Mouse (Mus musculus) myocyte (in vitro differentiated cells): ENCODE results near the gene Olr1. TPM values are rescaled to one million over a fixed set of nuclear protein-coding genes. Genes with fewer than 3 reads are reported as not detected.
A peak's percentile ranks its signal among the peaks of the same experiment; 100 is the strongest.

Experiments
- H3K27me3 ChIP-seq: one replicate; pipeline ENCODE4 v1.6.1; 2011; ENCODE audit not compliant: control insufficient read depth, insufficient read depth, insufficient read length
- H3K36me3 ChIP-seq: one replicate; pipeline ENCODE4 v1.6.1; 2011; ENCODE audit not compliant: control insufficient read depth, insufficient read depth
- H3K4me2 ChIP-seq: one replicate; pipeline ENCODE4 v1.6.1; 2011; ENCODE audit warnings: low read depth, control low read depth
- H3K4me3 ChIP-seq: one replicate; pipeline ENCODE4 v1.5.1; 2011; ENCODE audit warnings: mild to moderate bottlenecking, control low read depth, moderate library complexity
- H3K79me2 ChIP-seq: one replicate; pipeline ENCODE4 v1.6.1; 2011; ENCODE audit not compliant: control insufficient read depth, insufficient read depth
- H3ac ChIP-seq: one replicate; pipeline ENCODE4 v1.6.1; 2011; ENCODE audit not compliant: control insufficient read depth, insufficient read length
- CEBPB ChIP-seq: IDR thresholded peaks from 2 replicates; pipeline ENCODE4 v1.6.1; 2011; ENCODE audit warnings: mild to moderate bottlenecking, moderate library complexity; ENCODE audit not compliant: poor library complexity, insufficient read depth, severe bottlenecking
- E2F4 ChIP-seq: IDR thresholded peaks from one replicate; pipeline ENCODE4 v1.6.1; 2011; ENCODE audit warnings: mild to moderate bottlenecking, control low read depth, moderate library complexity; ENCODE audit not compliant: insufficient read depth
- MAX ChIP-seq: IDR thresholded peaks from one replicate; pipeline ENCODE4 v1.6.1; 2011; ENCODE audit warnings: low read depth, mild to moderate bottlenecking, control low read depth
- MYOD1 ChIP-seq, 3 experiments: IDR thresholded peaks; one replicate each; pipeline ENCODE4 v1.6.1; 2011; ENCODE audit warnings: control low read depth in 2 of 3, low read depth in 2 of 3, mild to moderate bottlenecking in 2 of 3, moderate library complexity in 1 of 3; ENCODE audit not compliant: insufficient read length in 2 of 3, control insufficient read depth in 1 of 3
- MYOG ChIP-seq, 3 experiments: IDR thresholded peaks; one replicate each; pipeline ENCODE4 v1.6.1; 2011; ENCODE audit warnings: control low read depth in 2 of 3, low read depth in 2 of 3, mild to moderate bottlenecking in 2 of 3; ENCODE audit not compliant: insufficient read length in 2 of 3, control insufficient read depth in 1 of 3, insufficient read depth in 1 of 3
- POLR2A ChIP-seq: IDR thresholded peaks from one replicate; pipeline ENCODE4 v1.6.1; 2011; ENCODE audit warnings: low read depth, mild to moderate bottlenecking, control low read depth, moderate library complexity; ENCODE audit not compliant: insufficient read length
- POLR2AphosphoS2 ChIP-seq: IDR thresholded peaks from one replicate; pipeline ENCODE4 v1.6.1; 2011; ENCODE audit warnings: low read depth, control low read depth; ENCODE audit not compliant: insufficient read length
- REST ChIP-seq: IDR thresholded peaks from one replicate; pipeline ENCODE4 v1.6.1; 2011; ENCODE audit warnings: mild to moderate bottlenecking, control low read depth, moderate library complexity; ENCODE audit not compliant: insufficient read depth, insufficient read length
- SRF ChIP-seq: IDR thresholded peaks from one replicate; pipeline ENCODE4 v1.6.1; 2011; ENCODE audit warnings: low read depth; ENCODE audit not compliant: control insufficient read depth, insufficient read length
- TCF12 ChIP-seq: IDR thresholded peaks from one replicate; pipeline ENCODE4 v1.6.1; 2011; ENCODE audit warnings: mild to moderate bottlenecking, control low read depth; ENCODE audit not compliant: poor library complexity, insufficient read depth, severe bottlenecking
- TCF3 ChIP-seq: IDR thresholded peaks from one replicate; pipeline ENCODE4 v1.6.1; 2011; ENCODE audit warnings: low read depth, control low read depth; ENCODE audit not compliant: insufficient read length
- USF1 ChIP-seq: IDR thresholded peaks from one replicate; pipeline ENCODE4 v1.6.1; 2011; ENCODE audit warnings: low read depth, mild to moderate bottlenecking, control low read depth, moderate library complexity
- polyA plus RNA-seq: library from polyadenylated mRNA; unstranded; fragments of >200 nt; fragmentation: generic; extraction: Trizol; gene quantifications from one replicate; pipeline ENCODE4 v1.2.1, GENCODE M21; 2012; ENCODE audit warnings: missing spikeins

Olr1 gene
- polyA plus RNA-seq, 1 experiment = 0.11 TPM

GRCm38 (mm10) chr6:129532942-129533860 lies 26.2 kb upstream of the Olr1 start, which contains the start of gene Gabarapl1:
Gene Gabarapl1, plus strand, starts transcription at chr6:129533160.
- TF ChIP-seq POLR2A (peak; percentile 33), MYOD1 (IDR thresholded peaks at IDR 0.05; ENCODE audit: control insufficient read depth in 1 of 3, insufficient read length in 2 of 3, low read depth in 2 of 3) (no peak)
- H3K36me3 ChIP-seq = peaks cover 9% of the 10 kb centered on the region

GRCm38 (mm10) chr6:129532556-129532941 lies 25.6 kb upstream of the Olr1 start:
- H3K4me3 ChIP-seq = peak overlapping the region; percentile 95
- H3K4me2 ChIP-seq = peak overlapping the region; percentile 73
- H3ac ChIP-seq = no peak overlapping the region
- H3K79me2 ChIP-seq = peaks cover 42% of the 10 kb centered on the region
- H3K27me3 ChIP-seq = no peaks in the 10 kb centered on the region
- H3K36me3 ChIP-seq = peaks cover 4% of the 10 kb centered on the region
- TF ChIP-seq REST (no peak), POLR2AphosphoS2 (no peak), TCF3 (no peak), MYOG (IDR thresholded peaks at IDR 0.05; ENCODE audit: control insufficient read depth in 1 of 3, insufficient read depth in 1 of 3, insufficient read length in 2 of 3, low read depth in 2 of 3) (no peak), MYOD1 (IDR thresholded peaks at IDR 0.05; ENCODE audit: control insufficient read depth in 1 of 3, insufficient read length in 2 of 3, low read depth in 2 of 3) (no peak), SRF (no peak), MAX (no peak), CEBPB (no peak), POLR2A (no peak), USF1 (no peak), TCF12 (no peak), E2F4 (no peak)

More at GRCm38 (mm10) chr6:129532942-129533860, 26.2 kb upstream of the Olr1 start, which contains the start of gene Gabarapl1:
- peak within 1 kb of the TSS; percentile 33 for H3ac ChIP-seq
- peak within 1 kb of the TSS; percentile 95 for H3K4me3 ChIP-seq
- H3K27me3 ChIP-seq = no peaks in the 10 kb centered on the region
- H3K79me2 ChIP-seq = peaks cover 42% of the 10 kb centered on the region
- peak within 1 kb of the TSS; percentile 74 for H3K4me2 ChIP-seq

- no peak overlapping the region for H3ac ChIP-seq
- no peaks in the 10 kb centered on the region for H3K27me3 ChIP-seq
- H3K4me3 ChIP-seq = no peak overlapping the region
- peaks cover 23% of the 10 kb centered on the region for H3K79me2 ChIP-seq
- H3K36me3 ChIP-seq = no peaks in the 10 kb centered on the region
- TF ChIP-seq POLR2AphosphoS2 = no peak
- TF ChIP-seq MYOD1 (IDR thresholded peaks at IDR 0.05; ENCODE audit: control insufficient read depth in 1 of 3, insufficient read length in 2 of 3, low read depth in 2 of 3) = no peak
- H3K4me2 ChIP-seq = no peak overlapping the region
These were observed 23.3 kb upstream of the Olr1 start for GRCm38 (mm10) chr6:129530261-129530660.

GRCm38 (mm10) chr6:129529605-129530004 lies 22.6 kb upstream of the Olr1 start:
- H3K79me2 ChIP-seq = peaks cover 16% of the 10 kb centered on the region
- no peak overlapping the region for H3K4me3 ChIP-seq
- no peak for TF ChIP-seq E2F4
- no peak for TF ChIP-seq REST
- TF ChIP-seq POLR2A = no peak
- TF ChIP-seq TCF3 = no peak
- TF ChIP-seq TCF12 = no peak
- no peak for TF ChIP-seq USF1
- no peak for TF ChIP-seq CEBPB
- no peak for TF ChIP-seq MYOG (IDR thresholded peaks at IDR 0.05; ENCODE audit: control insufficient read depth in 1 of 3, insufficient read depth in 1 of 3, insufficient read length in 2 of 3, low read depth in 2 of 3)
- TF ChIP-seq MAX = no peak
- no peak for TF ChIP-seq SRF
- no peak for TF ChIP-seq POLR2AphosphoS2
- no peak for TF ChIP-seq MYOD1 (IDR thresholded peaks at IDR 0.05; ENCODE audit: control insufficient read depth in 1 of 3, insufficient read length in 2 of 3, low read depth in 2 of 3)
- no peak overlapping the region for H3ac ChIP-seq
- no peak overlapping the region for H3K4me2 ChIP-seq
- no peaks in the 10 kb centered on the region for H3K36me3 ChIP-seq
- no peaks in the 10 kb centered on the region for H3K27me3 ChIP-seq

- Histone ChIP-seq H3K36me3 (no peaks in the 10 kb centered on the region), H3K4me3 (no peak overlapping the region), H3K79me2 (no peaks in the 10 kb centered on the region), H3ac (no peak overlapping the region), H3K27me3 (no peaks in the 10 kb centered on the region), H3K4me2 (no peak overlapping the region)
- no peak for TF ChIP-seq TCF12
- TF ChIP-seq MAX = no peak
- no peak for TF ChIP-seq USF1
- TF ChIP-seq POLR2A = no peak
- no peak for TF ChIP-seq MYOD1 (IDR thresholded peaks at IDR 0.05; ENCODE audit: control insufficient read depth in 1 of 3, insufficient read length in 2 of 3, low read depth in 2 of 3)
- TF ChIP-seq POLR2AphosphoS2 = no peak
- TF ChIP-seq TCF3 = no peak
- no peak for TF ChIP-seq CEBPB
- TF ChIP-seq E2F4 = no peak
- no peak for TF ChIP-seq SRF
- no peak for TF ChIP-seq MYOG (IDR thresholded peaks at IDR 0.05; ENCODE audit: control insufficient read depth in 1 of 3, insufficient read depth in 1 of 3, insufficient read length in 2 of 3, low read depth in 2 of 3)
- TF ChIP-seq REST = no peak
These were observed 20.5 kb upstream of the Olr1 start for GRCm38 (mm10) chr6:129527416-129527815.
